Mouse (Mus musculus): ENCODE results near the gene Tns1.

DNA sequence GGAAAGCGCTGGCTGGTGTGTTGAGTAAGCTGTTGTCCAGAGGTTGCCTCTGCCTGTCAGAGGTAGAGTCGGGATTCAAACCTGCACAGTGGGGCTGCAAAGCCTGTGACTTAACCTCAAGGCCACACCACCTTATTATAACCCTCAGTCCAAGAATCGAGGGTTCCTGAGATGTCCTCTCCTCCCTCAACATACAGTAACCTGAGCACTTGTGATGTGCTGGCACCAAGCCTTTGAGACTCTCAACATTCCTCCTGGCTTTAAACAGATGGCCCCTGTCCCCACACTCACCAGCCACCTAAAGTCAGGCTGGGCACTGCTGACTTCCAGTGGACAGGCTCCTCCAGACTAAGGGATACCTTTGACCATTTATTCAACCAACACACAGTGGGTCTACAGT lies 94.6 kb downstream of the Tns1 start:
- no peak for TF ChIP-seq CTCF (IDR thresholded peaks at IDR 0.05; ENCODE audit: low read depth)
- no peak for TF ChIP-seq EP300 (optimal IDR thresholded peaks at IDR 0.05)
